Mouse (Mus musculus) hindbrain, embryonic 10.5 days (tissue): ENCODE data around the gene Crb3. TPM values are rescaled to one million over a fixed set of nuclear protein-coding genes. Genes with fewer than 3 reads are reported as not detected.

Experiments
- polyA plus RNA-seq: library from polyadenylated mRNA; unstranded; fragments of >200 nt; fragmentation: Nextera tagmentation; extraction: Ambion mirVana; gene quantifications from 2 replicates; pipeline ENCODE4 v1.2.1, GENCODE M21; 2016

Gene Crb3
- polyA plus RNA-seq, 1 experiment from 2014 or later: 5.1 TPM

Other genes starting within 250 kb of the Crb3 start
- 10.9 and 13.8 TPM in 2 replicates for gene Rfx2, start 228.1 kb upstream of the Crb3 start, polyA plus RNA-seq
- not detected in 2 replicates for gene Acsbg2, start 184.7 kb upstream of the Crb3 start, polyA plus RNA-seq
- gene 1700061G19Rik, start 183.6 kb upstream of the Crb3 start, polyA plus RNA-seq: 0.54 and 0.63 TPM in 2 replicates
- gene Mllt1, start 123.7 kb upstream of the Crb3 start, polyA plus RNA-seq: 65.4 and 82.4 TPM in 2 replicates
- not detected in 2 replicates for gene Acer1, start 77.0 kb upstream of the Crb3 start, polyA plus RNA-seq
- gene Clpp, start 68.8 kb upstream of the Crb3 start, polyA plus RNA-seq: 166 and 170 TPM in 2 replicates
- 35.5 TPM in 2 replicates for gene Alkbh7, start 61.8 kb upstream of the Crb3 start, polyA plus RNA-seq
- not detected in 2 replicates for gene Pspn, start 59.1 kb upstream of the Crb3 start, polyA plus RNA-seq
- 71.0 and 78.3 TPM in 2 replicates for gene Gtf2f1, start 47.8 kb upstream of the Crb3 start, polyA plus RNA-seq
- gene Gm17949, start 47.6 kb upstream of the Crb3 start, polyA plus RNA-seq: 0.41 and 0.43 TPM in 2 replicates
- 51.1 and 52.0 TPM in 2 replicates for gene Khsrp, start 27.6 kb upstream of the Crb3 start, polyA plus RNA-seq
- gene Slc25a41, start 17.5 kb upstream of the Crb3 start, polyA plus RNA-seq: not detected in 2 replicates
- gene Slc25a23, start 758 bp downstream of the Crb3 start, polyA plus RNA-seq: 10.5 and 16.2 TPM in 2 replicates
- 3.2 and 3.6 TPM in 2 replicates for gene Dennd1c, start 19.4 kb downstream of the Crb3 start, polyA plus RNA-seq
- gene Tubb4a, start 28.7 kb downstream of the Crb3 start, polyA plus RNA-seq: 66.9 and 167 TPM in 2 replicates
- gene Tnfsf9, start 46.2 kb downstream of the Crb3 start, polyA plus RNA-seq: 9.8 and 10.5 TPM in 2 replicates
- 0.50 TPM in 1 of 2 replicates, not detected in the other for gene Cd70, start 90.7 kb downstream of the Crb3 start, polyA plus RNA-seq
- 0.18 TPM in 1 of 2 replicates, not detected in the other for gene Tnfsf14, start 135.1 kb downstream of the Crb3 start, polyA plus RNA-seq
- 0.09 and 0.12 TPM in 2 replicates for gene C3, start 169.0 kb downstream of the Crb3 start, polyA plus RNA-seq
- 24.3 and 25.4 TPM in 2 replicates for gene Gpr108, start 189.3 kb downstream of the Crb3 start, polyA plus RNA-seq
- 28.1 and 37.9 TPM in 2 replicates for gene Trip10, start 190.3 kb downstream of the Crb3 start, polyA plus RNA-seq
- gene Vav1, start 220.0 kb downstream of the Crb3 start, polyA plus RNA-seq: 2.0 and 2.2 TPM in 2 replicates